Mouse (Mus musculus): Measurements from ENCODE around the gene Morc2a.

Morc2a gene

DNA sequence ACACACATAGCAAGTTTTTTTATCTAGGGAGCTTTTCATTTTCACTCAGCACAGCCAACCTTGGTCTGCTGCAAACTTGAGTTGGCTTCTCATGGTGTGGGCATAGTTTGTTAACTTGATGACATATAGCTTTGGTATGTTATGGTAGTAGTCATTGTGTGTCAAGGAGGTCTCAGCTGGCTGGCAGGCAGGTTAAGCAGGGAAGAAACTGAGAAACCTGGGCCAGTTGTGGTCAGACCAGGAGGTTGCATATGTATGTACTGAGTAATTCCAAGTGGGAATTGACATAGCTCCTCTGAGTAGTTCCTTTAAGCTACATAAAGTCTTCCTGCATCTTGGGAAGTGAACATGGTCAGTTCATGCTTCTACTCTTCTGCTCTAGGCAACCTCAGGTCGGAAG lies 35.2 kb downstream of the Morc2a start:
- DNase-seq (ENCODE audit: low read depth, low spot score): no peak

DNA sequence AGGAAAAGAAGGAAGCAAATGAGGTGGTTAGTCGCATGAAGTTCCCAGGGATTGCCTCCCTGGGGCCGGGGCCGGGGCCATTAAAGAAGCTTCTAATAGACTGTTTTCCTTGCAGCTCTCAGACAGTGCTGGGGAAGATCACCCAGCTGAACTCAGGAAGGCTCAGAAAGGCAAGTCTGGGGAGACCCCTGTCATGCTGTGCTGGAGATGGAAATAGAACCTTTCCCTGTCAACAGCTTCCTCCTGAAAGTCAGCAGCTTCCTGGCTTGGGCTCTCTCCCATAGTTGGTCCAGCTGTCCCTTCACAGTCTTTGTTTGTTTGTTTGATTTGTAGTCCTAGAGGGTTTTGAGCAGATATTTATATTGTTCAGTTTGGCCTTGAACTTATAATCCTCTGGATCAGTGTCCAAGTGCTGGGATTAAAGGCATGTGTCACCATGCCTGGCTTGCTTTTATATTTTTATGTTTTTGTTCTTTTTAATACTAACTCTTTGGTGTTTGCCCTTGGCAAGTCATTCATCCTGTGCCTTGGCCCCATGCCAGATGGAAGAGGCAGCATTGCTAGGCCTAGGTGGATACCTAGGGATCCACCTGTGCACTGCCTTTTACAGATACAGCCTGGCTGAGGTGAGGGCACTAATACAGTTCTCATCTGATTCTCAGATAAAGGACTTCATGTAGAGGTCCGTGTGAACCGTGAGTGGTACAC lies 35.9 kb downstream of the Morc2a start:
- no peak for DNase-seq (ENCODE audit: low read depth, low spot score)

DNA sequence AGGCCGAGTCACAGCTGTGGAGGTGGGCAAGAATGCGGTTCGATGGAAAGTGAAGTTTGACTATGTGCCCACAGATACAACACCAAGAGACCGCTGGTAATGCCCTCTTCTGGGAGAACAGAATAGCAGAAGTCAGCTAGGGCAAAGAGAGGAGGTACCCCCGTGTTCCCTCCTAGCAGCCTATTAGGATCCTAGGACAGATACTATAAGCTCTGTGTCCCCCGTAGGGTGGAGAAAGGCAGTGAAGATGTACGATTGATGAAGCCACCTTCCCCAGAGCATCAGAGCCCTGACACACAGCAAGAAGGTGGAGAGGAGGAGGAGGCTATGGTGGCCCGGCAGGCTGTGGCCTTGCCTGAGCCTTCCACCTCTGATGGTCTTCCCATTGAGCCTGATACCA lies 36.4 kb downstream of the Morc2a start:
- DNase-seq (ENCODE audit: low read depth, low spot score): no peak

DNA sequence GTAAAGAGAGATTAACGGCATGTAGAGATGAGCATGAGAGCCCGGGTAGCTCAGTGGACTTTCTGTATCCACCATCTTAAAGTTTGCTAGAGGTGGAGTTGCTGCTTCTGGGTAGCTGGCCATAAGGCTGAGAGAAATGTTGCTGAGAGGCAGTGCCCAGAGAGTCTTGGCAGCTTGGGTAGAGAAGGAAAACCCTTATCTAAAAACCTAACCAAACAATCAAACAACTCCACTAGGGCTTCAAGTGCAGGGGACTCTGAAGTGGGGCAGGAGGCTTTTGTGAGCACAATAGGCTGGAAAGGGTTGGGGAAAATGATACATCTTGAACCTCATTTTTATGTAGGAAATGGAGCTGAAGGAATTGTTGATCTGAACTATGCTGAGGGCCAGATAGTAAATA lies 37.3 kb downstream of the Morc2a start:
- no peak for DNase-seq (ENCODE audit: low read depth, low spot score)

DNA sequence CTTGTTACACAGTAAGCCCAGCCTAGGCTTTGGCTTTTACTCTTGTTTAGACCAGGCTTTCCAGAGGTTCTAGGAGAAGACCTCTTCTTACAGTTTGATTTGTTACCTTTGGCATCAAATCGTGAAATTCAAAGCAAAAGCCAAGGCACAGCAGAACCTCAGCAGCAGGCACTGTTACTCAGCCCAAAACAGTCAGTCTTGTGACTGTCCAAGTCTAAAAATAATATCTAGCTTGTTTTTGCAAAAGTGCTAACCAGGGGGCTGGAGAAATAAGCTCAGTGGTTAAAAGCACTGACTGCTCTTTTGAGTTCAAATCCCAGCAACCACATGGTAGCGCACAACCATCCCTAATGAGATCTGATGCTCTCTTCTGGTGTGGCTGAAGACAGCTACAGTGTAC lies 37.9 kb downstream of the Morc2a start:
- no peak for DNase-seq (ENCODE audit: low read depth, low spot score)

DNA sequence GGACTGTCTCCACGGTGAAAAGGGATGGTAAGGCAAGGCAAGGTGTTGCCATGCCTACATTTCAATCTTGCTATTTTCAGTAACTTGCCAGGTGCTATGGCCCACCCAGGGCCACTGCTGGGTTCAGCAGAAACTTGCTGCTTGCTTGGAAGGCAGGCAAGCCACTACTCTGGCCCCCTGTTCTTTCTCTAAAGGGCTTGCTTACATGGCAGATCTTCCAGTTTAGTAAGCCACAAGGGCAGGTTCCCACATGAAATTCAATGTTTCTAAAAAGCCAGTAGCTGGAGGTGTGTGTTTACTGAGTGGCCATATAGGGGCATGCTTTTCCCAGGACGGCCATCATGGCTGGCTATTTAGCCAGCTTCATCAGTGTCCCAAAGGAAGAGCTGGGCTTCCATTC lies 42.8 kb downstream of the Morc2a start:
- DNase-seq (ENCODE audit: low read depth, low spot score): no peak

DNA sequence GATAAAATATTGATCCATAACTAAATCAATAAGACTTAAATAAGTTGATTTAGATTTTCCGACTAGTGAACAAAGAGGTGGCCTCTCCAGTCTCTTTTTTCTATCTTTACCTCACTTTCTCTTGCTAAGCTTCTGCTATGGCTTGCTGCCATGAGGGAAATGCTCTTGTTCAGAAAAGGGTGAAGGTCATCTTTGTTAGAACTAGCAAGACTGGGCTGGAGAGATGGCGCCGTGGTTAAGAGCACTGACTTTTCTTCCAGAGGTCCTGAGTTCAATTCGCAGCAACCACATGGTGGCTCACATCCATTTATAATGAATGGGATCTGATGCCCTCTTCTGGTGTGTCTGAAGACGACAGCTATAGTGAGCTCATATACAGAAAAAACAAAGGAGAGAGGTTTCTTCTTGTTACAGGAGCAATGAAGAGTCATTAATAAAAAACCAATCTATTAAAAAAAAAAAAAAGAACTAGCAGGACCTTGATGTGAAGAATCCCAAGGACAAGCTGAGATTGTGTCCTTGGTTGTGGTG lies 47.2 kb downstream of the Morc2a start:
- no peak for DNase-seq (ENCODE audit: low read depth, low spot score)

DNA sequence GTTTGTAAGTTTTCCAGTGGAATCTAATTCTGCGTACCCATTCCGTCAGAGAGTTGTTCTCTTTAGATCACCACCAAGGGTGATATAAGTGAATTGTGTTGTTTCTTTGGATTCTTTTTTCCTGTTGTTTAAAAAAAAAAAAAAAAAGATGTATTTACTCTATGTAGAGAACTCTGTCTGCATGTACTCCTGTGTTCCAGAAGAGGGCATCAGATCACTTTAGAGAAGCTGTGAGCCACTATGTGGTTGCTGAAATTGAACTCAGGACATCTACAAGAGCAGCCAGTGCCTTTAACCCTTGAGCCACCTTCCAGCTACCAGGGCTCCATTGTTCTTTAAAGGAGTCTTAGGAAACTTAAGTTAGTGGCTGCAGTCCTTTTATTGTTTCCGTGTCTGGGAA lies 48.5 kb downstream of the Morc2a start:
- DNase-seq (ENCODE audit: low read depth, low spot score): no peak

DNA sequence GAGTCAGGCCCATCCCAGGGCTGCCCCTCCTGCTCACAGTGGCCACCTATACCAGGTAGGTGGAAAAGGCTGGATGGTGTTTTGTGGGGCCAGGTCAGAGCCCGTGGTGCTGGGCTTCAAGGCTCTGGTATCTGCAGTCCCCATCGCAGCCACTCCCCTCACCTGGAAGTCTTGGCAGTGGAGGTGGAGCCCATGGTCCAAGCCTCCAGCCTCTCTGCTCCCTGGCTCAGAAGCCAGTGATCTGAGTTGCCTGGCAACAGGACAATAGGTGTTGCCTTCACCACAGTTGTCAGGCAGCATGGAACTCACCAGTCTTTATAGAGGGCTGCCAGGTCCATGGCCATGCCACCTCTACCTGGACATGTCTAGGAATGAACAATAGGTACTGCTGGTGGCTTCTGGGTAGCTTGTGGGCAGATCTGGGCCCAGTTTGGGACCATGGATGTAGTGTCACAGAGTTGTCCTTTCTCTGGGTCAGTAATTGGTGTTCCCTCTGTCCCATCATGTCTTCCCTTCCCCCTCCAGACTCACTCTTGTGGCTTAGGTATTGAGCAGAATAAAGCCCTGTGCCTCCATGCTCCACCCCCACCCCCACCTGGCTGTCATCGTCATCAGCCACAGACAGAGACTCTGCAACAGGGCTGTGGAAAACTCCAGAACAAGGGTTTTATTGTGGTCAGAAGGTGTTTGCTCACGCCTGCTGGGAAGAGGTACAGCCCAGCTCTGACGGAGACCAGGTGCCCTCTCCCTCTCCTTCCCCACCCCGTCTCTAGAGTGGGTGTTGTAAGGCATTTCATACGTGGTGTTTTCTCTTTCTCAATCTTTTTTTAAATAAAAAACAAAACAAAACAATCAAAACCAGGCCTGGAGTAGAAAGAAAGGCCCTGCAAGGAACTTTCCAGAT lies 54.4 kb downstream of the Morc2a start:
- DNase-seq (ENCODE audit: low read depth, low spot score): no peak

DNA sequence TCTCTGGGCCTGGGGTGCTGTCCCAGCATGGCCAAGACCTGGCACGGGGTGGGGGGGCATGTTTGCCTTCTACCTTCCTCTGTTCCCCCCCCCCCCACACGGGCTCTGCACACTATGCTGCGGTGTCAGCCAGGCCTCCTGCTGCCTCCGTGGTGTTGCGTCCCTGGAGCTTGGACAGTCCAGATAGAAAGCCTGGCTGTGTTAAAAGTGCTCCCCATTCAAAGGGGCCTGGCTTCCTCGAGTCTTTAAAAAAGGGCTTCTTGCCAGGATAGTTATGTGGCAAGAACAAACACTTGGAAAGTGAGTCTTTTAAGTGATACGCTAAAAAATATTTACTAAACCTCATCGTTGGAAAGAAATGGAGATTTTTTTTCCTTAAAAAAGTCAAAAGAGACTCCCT lies 55.4 kb downstream of the Morc2a start:
- no peak for DNase-seq (ENCODE audit: low read depth, low spot score)

DNA sequence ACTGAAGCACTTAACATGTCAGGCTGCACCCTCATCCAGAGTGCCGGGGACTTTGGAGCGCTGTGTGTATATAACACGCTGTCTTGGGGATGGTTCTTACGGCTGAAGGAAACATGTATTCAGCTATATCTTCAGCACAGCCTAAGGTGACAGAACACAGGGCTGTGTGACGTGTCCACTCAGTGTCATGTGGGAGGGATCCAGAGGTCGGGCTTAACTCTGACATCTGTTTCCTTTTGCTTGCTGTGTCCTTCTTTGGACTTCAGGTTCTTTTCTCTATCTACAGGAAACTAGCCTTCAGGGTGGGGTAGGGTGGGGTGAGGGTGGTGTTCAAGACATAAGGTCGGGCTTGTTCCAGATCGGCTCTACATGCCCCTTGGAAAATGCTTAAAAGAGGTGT lies 58.1 kb downstream of the Morc2a start:
- DNase-seq (ENCODE audit: low read depth, low spot score): no peak

DNA sequence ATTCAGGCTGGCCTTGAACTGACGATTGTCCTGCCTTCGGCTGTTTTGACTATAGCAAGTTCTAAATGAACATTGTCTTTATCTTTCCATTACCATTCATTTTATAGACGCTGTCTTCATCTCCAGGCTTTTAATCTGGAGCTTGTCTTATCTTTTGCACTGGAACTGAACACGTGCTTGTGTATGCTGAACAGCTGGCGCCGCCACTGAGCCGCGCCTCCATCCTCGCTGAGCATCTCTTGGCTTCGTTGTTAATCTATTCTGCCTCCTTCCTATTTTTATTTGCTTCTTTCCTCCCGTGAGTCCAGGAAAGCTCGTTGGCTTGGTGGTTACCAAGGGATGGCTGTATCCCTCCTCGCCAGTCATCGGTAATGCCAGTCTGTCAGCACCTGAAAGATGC lies 61.2 kb downstream of the Morc2a start:
- DNase-seq (ENCODE audit: low read depth, low spot score): no peak

DNA sequence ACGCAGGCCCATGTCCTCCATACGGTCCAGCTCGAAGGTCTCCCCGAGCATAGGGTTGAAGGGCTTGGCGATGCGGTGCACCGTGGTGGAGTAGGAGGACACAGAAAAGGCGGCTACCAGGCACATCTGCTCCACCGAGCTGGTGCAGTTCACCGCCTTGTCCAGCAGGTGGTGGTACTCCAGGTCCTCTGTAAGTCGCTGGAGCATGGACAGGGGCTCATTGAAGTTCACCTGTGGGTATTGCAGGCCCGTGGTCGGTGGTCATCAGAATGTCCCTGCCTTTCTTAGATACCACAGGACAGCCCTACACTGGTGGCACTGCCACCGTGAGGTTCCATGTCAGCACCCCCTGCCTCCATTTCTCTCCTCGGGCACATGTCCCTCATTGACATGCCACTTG lies 65.5 kb downstream of the Morc2a start:
- DNase-seq (ENCODE audit: low read depth, low spot score): peak; percentile 62

DNA sequence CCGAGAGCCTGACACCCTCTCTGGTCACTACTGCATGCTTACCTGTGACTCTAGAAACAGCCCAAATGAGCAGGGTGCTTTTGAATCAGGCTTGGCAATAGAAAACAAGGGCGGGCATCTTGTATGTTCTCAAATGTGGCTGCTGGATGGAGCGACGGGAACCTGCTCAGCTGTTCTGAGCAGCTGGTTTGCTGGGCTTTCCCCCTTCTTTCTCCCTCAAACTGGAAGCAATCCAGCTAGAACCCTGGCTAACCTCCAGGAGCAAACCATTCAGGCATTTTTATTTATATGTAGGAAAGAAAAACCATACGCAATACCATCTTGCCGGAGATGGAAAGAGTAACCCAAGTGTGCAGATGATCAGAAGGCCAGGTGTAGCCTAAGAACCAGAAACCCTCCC lies 67.7 kb downstream of the Morc2a start:
- DNase-seq (ENCODE audit: low read depth, low spot score): no peak

DNA sequence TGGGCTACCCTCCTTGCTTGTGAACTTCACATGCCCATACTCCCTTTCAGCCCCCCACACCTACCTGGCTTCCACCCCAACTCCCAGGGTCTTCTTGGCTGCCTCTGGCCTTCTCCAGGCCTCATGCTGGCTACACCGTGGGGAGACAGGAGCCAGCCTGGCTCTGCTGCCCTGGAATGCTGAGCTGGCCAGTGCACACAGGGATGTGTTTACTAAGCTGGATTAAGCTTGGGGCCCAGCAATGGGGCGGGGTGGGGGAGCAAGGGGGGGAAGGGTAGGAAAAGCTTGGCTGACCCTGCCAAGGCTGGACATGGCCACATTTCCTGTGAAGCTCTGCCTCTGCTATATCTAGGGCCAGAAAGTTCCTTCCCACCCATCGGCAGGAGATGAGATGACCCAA lies 73.0 kb downstream of the Morc2a start:
- no peak for DNase-seq (ENCODE audit: low read depth, low spot score)

DNA sequence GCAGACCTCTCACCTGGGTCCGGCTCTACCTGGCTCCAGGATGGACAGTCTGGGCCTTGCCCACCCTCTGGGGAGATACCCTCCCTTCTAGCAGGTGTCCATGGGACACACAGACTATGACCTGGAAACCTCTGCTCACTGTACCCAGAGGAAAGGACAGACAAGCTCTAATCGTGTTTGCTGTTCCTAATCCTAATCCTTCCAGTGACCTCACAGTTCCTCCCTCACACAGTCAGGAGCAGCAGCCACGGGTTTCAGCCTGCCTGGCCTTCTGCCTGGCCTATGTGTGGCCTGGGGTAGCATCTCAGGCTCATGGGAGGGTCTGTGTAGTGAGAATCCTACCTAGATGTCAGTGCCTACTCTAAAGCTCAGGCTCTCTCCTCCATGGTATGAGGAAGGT lies 73.9 kb downstream of the Morc2a start:
- DNase-seq (ENCODE audit: low read depth, low spot score): no peak

DNA sequence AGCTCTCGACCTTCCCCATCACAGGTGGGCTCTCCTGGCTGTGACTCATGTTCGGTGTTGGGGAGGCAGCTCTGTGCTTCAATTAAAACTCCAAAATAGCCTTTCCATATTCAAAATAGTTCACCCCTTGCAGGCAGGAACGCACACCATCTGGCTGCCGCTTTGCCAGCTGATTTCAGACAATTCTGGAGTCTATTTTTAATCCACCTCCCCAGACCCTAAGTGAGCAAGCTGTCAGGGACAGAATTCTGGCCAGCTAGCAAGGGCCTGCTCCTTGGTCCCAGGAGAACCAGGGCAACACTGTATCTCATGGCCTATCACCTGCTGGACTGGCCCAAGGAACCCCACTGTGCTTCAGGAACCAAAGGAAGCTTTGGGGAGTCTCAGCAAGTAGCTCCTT lies 74.9 kb downstream of the Morc2a start:
- no peak for DNase-seq (ENCODE audit: low read depth, low spot score)

DNA sequence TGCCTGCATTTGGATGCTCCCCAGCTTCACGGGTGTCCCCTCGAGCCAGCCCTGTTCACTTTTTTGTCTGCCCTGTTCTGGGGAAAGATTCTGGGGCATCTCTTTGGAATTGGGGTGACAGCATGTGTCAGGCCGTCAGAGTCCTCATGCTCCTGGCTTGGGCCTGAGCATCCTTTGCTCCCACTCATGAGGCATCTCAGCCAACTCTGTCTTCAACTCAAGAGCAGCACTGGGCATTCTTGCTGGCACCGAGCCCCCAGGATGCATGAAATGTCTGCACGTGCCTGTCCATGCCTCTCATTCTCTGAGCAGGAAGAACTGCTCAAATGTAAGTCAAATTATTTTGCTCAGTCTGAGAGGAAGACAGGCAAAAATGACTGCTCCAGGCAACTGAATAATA lies 75.7 kb downstream of the Morc2a start:
- no peak for DNase-seq (ENCODE audit: low read depth, low spot score)

DNA sequence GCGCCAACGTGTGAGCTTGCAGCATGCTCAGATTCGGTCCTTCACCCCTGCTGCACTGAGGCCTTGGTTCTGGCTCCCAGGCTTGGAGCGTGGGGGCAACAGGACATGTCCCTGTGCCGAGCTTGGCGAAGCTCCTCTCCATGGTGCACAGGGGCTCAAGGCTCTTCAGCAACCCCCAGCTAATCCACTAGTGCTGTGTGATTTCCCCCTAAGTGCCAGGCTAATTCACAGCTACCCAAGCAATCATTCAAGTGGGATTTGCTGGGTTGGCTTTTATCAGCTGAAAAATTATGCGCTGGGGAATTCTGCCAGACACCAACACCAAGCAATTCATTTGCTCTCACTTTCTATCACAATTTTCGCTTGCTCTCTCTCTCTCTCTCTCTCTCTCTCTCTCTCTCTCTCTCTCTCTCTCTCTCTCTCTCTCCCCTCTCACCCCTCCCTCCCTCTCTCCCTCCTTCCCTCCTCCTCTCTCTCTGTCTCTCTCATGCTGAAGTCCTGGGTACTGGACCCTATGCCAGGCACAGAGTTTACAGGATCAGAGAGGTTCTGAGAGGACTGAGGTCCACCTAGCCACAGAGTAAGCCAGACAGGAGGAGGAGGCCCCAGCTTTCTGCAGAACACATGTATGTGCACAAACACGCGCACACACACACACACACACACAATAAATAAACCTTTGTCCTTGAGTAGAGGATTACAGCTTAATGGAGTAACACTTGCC lies 76.5 kb downstream of the Morc2a start:
- DNase-seq (ENCODE audit: low read depth, low spot score): no peak

DNA sequence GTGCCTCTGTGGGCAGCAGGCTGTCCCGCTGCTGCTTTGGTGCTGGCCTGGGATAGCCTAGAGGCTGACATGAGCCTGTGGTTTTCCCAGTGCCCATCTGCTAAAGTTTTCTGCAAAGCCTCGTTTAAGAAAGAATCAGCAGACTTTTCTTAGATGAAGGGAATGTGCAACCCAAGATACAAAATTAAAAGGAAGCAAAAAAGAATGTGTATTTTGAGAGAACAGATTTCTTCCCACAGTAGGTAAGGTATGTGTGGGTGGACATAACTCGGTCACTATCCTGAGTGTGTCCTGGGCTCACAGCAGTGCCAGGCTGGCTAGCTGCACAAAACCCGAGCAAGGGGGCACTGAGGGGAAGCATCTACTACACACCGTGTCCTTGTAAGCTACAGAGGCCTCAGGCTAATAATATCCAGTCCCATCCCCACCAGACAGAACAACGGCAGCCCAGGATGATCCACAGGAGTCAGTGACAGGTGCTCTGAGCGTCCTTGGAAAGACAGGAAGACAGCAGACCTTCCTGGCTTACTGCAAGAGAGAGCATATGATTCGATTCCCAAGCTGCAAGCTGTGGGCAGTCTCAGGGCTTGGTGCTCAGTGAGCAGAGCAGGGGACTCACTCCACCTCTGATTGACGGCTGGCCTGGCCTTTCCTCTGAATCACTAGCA lies 78.6 kb downstream of the Morc2a start:
- no peak for DNase-seq (ENCODE audit: low read depth, low spot score)

DNA sequence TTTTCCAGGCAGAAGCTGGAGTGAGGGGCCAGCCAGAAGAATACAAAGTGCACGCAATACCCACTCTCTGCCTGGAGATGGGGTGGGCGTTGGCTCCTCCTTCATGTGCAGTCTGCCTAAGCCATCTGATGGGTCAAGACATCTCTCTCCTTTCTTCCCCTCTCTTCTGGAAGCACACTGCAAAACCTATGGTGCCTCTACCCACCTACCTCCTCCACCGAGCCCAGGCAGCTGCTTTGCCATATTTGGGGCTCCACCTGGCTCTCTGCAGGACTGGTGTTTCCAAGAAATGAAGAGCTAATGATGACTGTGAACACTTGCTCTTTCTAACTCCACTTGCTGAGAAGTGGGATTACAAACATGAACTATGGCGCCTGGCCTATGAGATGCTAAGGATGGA lies 82.5 kb downstream of the Morc2a start:
- no peak for DNase-seq (ENCODE audit: low read depth, low spot score)

Data from CD4-positive, CD25-positive, alpha-beta regulatory T cell, adult 2 months (primary cell).